Comparison of ENCODE assay signal across 14 mouse cellular contexts in genomic region chr16:52343467-52344033, GRCm38 (mm10).
"Had no signal": no experiment of that assay in that cellular context is flagged by ENCODE, and none has a peak within 500 bp of the region (broad histone marks: within the 10 kb centered on the region; RNA-seq: fewer than 3 reads in every experiment).

No protein-coding gene starts in this region.

- H3K4me3 ChIP-seq: kidney, embryonic 15.5 days; left cerebral cortex, adult 2 months; limb, embryonic 10.5 days; liver, embryonic 13.5 days; neural tube, embryonic 12.5 days had no signal

- H3K27ac ChIP-seq: kidney, embryonic 15.5 days; left cerebral cortex, adult 2 months; limb, embryonic 10.5 days; liver, embryonic 13.5 days; neural tube, embryonic 12.5 days had no signal

- H3K4me1 ChIP-seq: kidney, embryonic 15.5 days; limb, embryonic 10.5 days; liver, embryonic 13.5 days; neural tube, embryonic 12.5 days had no signal

- H3K4me2 ChIP-seq: kidney, embryonic 15.5 days; liver, embryonic 13.5 days; neural tube, embryonic 12.5 days had no signal

- DNase-seq: kidney, adult 2 months; kidney, postnatal 14 days; liver, embryonic 13.5 days; liver, postnatal 0 days; midbrain, embryonic 14.5 days; right cerebral cortex, postnatal 4 days; spleen, adult 18-20 months; thymus, adult 18-20 months; thymus, postnatal 14 days had no signal

- H3K9ac ChIP-seq: kidney, embryonic 15.5 days; liver, embryonic 13.5 days; liver, postnatal 0 days; neural tube, embryonic 12.5 days had no signal

- H3K36me3 ChIP-seq: kidney, embryonic 15.5 days; limb, embryonic 10.5 days; liver, embryonic 13.5 days; neural tube, embryonic 12.5 days had no signal

- H3K27me3 ChIP-seq: kidney, embryonic 15.5 days; liver, embryonic 13.5 days; neural tube, embryonic 12.5 days had no signal

- H3K9me3 ChIP-seq: kidney, embryonic 15.5 days; limb, embryonic 10.5 days; liver, embryonic 13.5 days; neural tube, embryonic 12.5 days had no signal

- ATAC-seq: intestine, embryonic 16.5 days; liver, postnatal 0 days had no signal
